Mouse (Mus musculus) kidney, embryonic 14.5 days (tissue): ENCODE measurements at regions not wholly inside any gene's neighbourhood (a gene's known extent, or its start where the extent isn't known, plus 50 kb on each side); places are given as distances from the start of the nearest gene placed in this dataset.
"Not testable (repeated sequence)": the region's sequence is repeated elsewhere in the genome, so short reads cannot be mapped to it uniquely, and the experiment has no call there.

Experiments used
- ATAC-seq: fragments of 200-750 bp; cut with Nextera tagmentation; 2 replicates; pipeline ENCODE4 v1.8.0; 2017; ENCODE audit warnings: moderate number of reproducible peaks, mild to moderate bottlenecking, moderate TSS enrichment, moderate library complexity; ENCODE audit not compliant: low FRiP score, low TSS enrichment
- H3K27ac ChIP-seq: fragments of 300-500 bp; sonication (generic); 2 replicates; pipeline ENCODE4 v1.5.1; 2014; ENCODE audit warnings: low read depth, mild to moderate bottlenecking, low read length, moderate library complexity, mixed read lengths
- H3K27me3 ChIP-seq: fragments of 300-500 bp; sonication (generic); 2 replicates; pipeline ENCODE4 v1.6.1; 2014; ENCODE audit warnings: mild to moderate bottlenecking, low read length; ENCODE audit not compliant: control insufficient read depth, insufficient read depth
- H3K36me3 ChIP-seq: fragments of 300-500 bp; sonication (generic); 2 replicates; pipeline ENCODE4 v1.6.1; 2014; ENCODE audit warnings: low read length, mixed read lengths; ENCODE audit not compliant: control insufficient read depth, insufficient read depth
- H3K4me1 ChIP-seq: fragments of 300-500 bp; sonication (generic); 2 replicates; pipeline ENCODE4 v1.6.1; 2014; ENCODE audit warnings: low read length, mixed read lengths; ENCODE audit not compliant: control insufficient read depth, insufficient read depth
- H3K4me2 ChIP-seq: fragments of 300-500 bp; sonication (generic); replicated peaks from 2 replicates; pipeline ENCODE4 v1.6.1; 2014; ENCODE audit warnings: low read depth, mild to moderate bottlenecking, low read length
- H3K4me3 ChIP-seq: fragments of 300-500 bp; sonication (generic); 2 replicates; pipeline ENCODE4 v1.5.1; 2014; ENCODE audit warnings: mild to moderate bottlenecking, low read length
- H3K9ac ChIP-seq: fragments of 300-500 bp; sonication (generic); 2 replicates; pipeline ENCODE4 v1.6.1; 2014; ENCODE audit warnings: low read depth, mild to moderate bottlenecking, low read length, moderate library complexity
- H3K9me3 ChIP-seq: fragments of 300-500 bp; sonication (generic); 2 replicates; pipeline ENCODE4 v1.6.1; 2016; ENCODE audit warnings: low read length; ENCODE audit not compliant: control insufficient read depth
- WGBS: fragments of 180-500 bp; shearing (Covaris S2); extraction: QIAGEN DNeasy Blood & Tissue Kit; methylation state at CpG from one replicate; pipeline ENCODE4 v1.1.7; 2014; 5-methylcytosine and 5-hydroxymethylcytosine counted together

GRCm38 (mm10) chr17:74138517-74138916 is 90.8 kb upstream of the Srd5a2 start:
- H3K4me2 ChIP-seq, H3K27ac ChIP-seq, H3K9ac ChIP-seq, H3K4me3 ChIP-seq, H3K27me3 ChIP-seq, H3K4me1 ChIP-seq, ATAC-seq, H3K9me3 ChIP-seq, H3K36me3 ChIP-seq: not testable (repeated sequence)
- 96% methylated on average over 5 of the region's 5 CpGs for WGBS

GRCm38 (mm10) chr17:74134976-74135375 is 87.3 kb upstream of the Srd5a2 start:
- 80% methylated on average over 5 of the region's 5 CpGs for WGBS
- no peaks in the 10 kb centered on the region for H3K9me3 ChIP-seq
- no peak overlapping the region for H3K4me2 ChIP-seq
- no peak for ATAC-seq
- H3K27me3 ChIP-seq: no peaks in the 10 kb centered on the region
- H3K4me1 ChIP-seq: no peaks in the 10 kb centered on the region
- H3K27ac ChIP-seq: no peak overlapping the region
- no peak overlapping the region for H3K9ac ChIP-seq
- H3K4me3 ChIP-seq: no peak overlapping the region
- H3K36me3 ChIP-seq: no peaks in the 10 kb centered on the region

DNA sequence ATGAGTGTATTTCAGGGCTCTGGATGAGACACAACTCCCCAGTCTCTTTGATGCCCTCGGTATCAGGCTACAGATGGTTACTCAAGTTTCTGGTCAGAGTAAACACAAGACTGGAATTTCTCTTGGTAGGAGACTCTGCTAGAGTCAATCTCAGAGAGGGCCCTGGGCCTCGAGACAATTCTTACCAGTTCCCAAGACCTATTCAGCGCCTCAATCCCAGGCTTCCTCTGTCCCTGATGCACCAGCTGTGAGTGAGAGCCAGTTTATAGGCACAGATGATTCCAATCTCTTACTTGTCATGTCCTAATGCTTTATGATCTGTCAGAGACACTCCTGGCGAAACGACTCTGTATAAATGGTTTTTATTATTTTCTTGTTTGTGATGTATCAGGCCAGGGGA is 83.8 kb upstream of the Srd5a2 start:
- Histone ChIP-seq H3K4me2 (no peak overlapping the region), H3K27me3 (no peaks in the 10 kb centered on the region), H3K4me1 (no peaks in the 10 kb centered on the region), H3K27ac (no peak overlapping the region), H3K9me3 (no peaks in the 10 kb centered on the region), H3K36me3 (no peaks in the 10 kb centered on the region), H3K4me3 (no peak overlapping the region), H3K9ac (no peak overlapping the region)
- 36% methylated on average over 5 of the region's 5 CpGs for WGBS
- ATAC-seq: 0 out of 2 replicates have a peak, but pooled peaks have one; percentile 39

DNA sequence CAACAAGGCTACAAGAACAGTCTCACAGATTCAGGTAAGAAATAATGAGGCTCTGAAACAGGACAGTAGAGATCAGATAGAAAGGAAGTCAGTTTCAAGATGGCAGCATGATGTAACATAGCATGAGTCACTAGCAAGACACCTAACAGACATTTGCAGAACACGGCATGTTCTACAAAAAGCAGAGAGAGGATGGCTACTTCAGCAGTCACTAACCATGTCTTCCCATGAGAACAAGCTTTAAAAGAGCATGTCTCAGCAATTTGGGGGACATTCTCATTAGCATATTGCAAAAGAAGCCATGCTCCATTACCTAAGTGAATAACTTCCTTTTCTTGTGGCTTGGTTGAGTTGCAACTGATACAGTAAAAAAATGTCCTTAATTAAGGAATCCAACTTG is 75.2 kb upstream of the Srd5a2 start:
- WGBS: 94% methylated on average over 1 of the region's 1 CpGs
- no peak overlapping the region for H3K27ac ChIP-seq
- no peaks in the 10 kb centered on the region for H3K27me3 ChIP-seq
- no peak overlapping the region for H3K9ac ChIP-seq
- ATAC-seq: no peak
- no peaks in the 10 kb centered on the region for H3K36me3 ChIP-seq
- H3K4me2 ChIP-seq: no peak overlapping the region
- no peaks in the 10 kb centered on the region for H3K4me1 ChIP-seq
- H3K9me3 ChIP-seq: no peaks in the 10 kb centered on the region
- H3K4me3 ChIP-seq: no peak overlapping the region

DNA sequence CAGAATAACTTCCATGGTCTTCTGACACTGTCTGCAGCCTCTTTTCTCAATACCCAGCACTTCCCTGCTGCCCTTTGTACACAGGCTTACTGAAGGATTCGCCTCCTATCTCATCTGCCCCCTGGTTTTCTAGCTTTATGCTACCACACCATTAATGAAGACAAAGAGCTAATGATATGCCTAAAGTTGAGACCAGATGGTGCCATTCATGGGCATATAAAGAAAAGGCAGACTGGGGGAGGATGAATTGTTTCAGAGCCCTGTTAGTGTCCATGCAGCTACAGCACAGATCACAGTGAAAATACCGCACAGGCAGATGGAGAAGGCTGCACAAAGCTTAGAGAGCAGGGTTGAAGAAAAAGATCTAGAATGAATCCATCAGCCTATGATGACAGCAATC is 73.3 kb upstream of the Srd5a2 start:
- Histone ChIP-seq H3K4me2 (no peak overlapping the region), H3K27me3 (no peaks in the 10 kb centered on the region), H3K4me1 (no peaks in the 10 kb centered on the region), H3K36me3 (no peaks in the 10 kb centered on the region), H3K9me3 (no peaks in the 10 kb centered on the region), H3K4me3 (no peak overlapping the region), H3K9ac (no peak overlapping the region), H3K27ac (no peak overlapping the region)
- no peak for ATAC-seq
- 91% methylated on average over 2 of the region's 2 CpGs for WGBS
